Mouse (Mus musculus): ENCODE results near the gene Tln2.

Tln2 gene

DNA sequence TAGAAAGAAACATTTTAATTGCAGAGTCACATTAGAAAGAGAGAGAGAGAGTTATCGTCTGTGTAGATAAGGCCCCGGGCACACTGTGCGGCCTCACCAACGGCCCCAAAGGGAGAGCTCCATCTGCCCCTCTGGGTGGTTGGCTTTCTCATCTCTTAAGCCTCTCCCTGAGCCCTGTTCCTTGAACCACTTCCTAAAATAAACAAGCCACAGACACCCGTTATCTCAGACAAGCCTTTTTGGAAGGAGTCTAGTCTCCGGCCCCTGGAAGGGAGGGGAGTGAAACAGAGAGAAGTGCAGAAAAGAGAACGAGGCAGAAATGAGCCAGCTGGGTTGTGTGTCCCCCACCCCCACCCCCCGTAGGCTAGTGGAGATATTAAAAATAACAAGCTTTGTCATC lies 388.7 kb downstream of the Tln2 start:
- no peak for TF ChIP-seq GATA4 (IDR thresholded peaks at IDR 0.05; ENCODE audit: insufficient replicate concordance, low read length)

DNA sequence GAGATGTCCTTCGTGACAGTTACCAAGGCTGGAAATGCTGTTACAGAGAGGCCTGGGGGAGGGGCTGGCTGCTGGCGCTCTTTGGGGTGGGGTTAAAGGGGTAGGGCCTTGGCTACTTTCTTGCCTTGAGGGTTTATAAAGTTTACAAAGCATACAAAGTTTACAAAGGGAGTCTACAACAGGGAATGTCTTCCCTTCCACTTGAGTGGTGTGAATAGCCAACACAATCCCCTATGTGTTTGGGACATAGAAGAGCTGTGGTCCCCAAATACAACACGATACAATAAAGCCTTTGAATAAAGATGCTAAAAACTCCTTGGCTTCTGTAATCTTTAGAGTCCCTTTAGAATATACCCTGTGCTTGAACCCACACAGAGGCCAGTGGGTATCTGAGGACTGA lies 389.5 kb downstream of the Tln2 start:
- no peak for TF ChIP-seq GATA4 (IDR thresholded peaks at IDR 0.05; ENCODE audit: insufficient replicate concordance, low read length)

All from liver, adult (tissue).